Mouse (Mus musculus): Measurements from ENCODE around the gene Trp53bp1. TPM values are rescaled to one million over a fixed set of nuclear protein-coding genes. Genes with fewer than 3 reads are reported as not detected.

Gene Trp53bp1
- polyA plus RNA-seq, 1 experiment, result 61.5 TPM

GRCm38 (mm10) chr2:121268446-121268845, 2.8 kb downstream of the Trp53bp1 start:
- Histone ChIP-seq H3K27ac (ENCODE audit: insufficient read depth, low read length) (no peak overlapping the region), H3K4me3 (ENCODE audit: insufficient read depth, low read length) (no peak overlapping the region), H3K4me1 (ENCODE audit: control insufficient read depth, insufficient read depth, low read length) (peaks cover 6% of the 10 kb centered on the region)
- no peak for TF ChIP-seq CTCF (IDR thresholded peaks at IDR 0.05; ENCODE audit: borderline replicate concordance, insufficient read depth, low read length)
- no peak for TF ChIP-seq POLR2A (IDR thresholded peaks at IDR 0.05; ENCODE audit: low read depth, low read length)

- no peak overlapping the region for H3K4me3 ChIP-seq (ENCODE audit: insufficient read depth, low read length)
- H3K4me1 ChIP-seq (ENCODE audit: control insufficient read depth, insufficient read depth, low read length), result no peaks in the 10 kb centered on the region
- no peak overlapping the region for H3K27ac ChIP-seq (ENCODE audit: insufficient read depth, low read length)
- TF ChIP-seq CTCF (IDR thresholded peaks at IDR 0.05; ENCODE audit: borderline replicate concordance, insufficient read depth, low read length), result no peak
- TF ChIP-seq POLR2A (IDR thresholded peaks at IDR 0.05; ENCODE audit: low read depth, low read length), result no peak
Measured at GRCm38 (mm10) chr2:121249758-121250157, 21.4 kb downstream of the Trp53bp1 start.

GRCm38 (mm10) chr2:121244099-121244498, 27.1 kb downstream of the Trp53bp1 start:
- H3K4me3 ChIP-seq (ENCODE audit: insufficient read depth, low read length), result no peak overlapping the region
- H3K4me1 ChIP-seq (ENCODE audit: control insufficient read depth, insufficient read depth, low read length), result no peaks in the 10 kb centered on the region
- H3K27ac ChIP-seq (ENCODE audit: insufficient read depth, low read length), result no peak overlapping the region
- no peak for TF ChIP-seq POLR2A (IDR thresholded peaks at IDR 0.05; ENCODE audit: low read depth, low read length)
- no peak for TF ChIP-seq CTCF (IDR thresholded peaks at IDR 0.05; ENCODE audit: borderline replicate concordance, insufficient read depth, low read length)

GRCm38 (mm10) chr2:121239426-121239825, 31.8 kb downstream of the Trp53bp1 start:
- H3K27ac ChIP-seq (ENCODE audit: insufficient read depth, low read length), result no peak overlapping the region
- no peaks in the 10 kb centered on the region for H3K4me1 ChIP-seq (ENCODE audit: control insufficient read depth, insufficient read depth, low read length)
- TF ChIP-seq POLR2A (IDR thresholded peaks at IDR 0.05; ENCODE audit: low read depth, low read length) (no peak), CTCF (IDR thresholded peaks at IDR 0.05; ENCODE audit: borderline replicate concordance, insufficient read depth, low read length) (no peak)
- no peak overlapping the region for H3K4me3 ChIP-seq (ENCODE audit: insufficient read depth, low read length)

GRCm38 (mm10) chr2:121235460-121236072, 35.6 kb downstream of the Trp53bp1 start:
- Histone ChIP-seq H3K27ac (ENCODE audit: insufficient read depth, low read length) (no peak overlapping the region), H3K4me3 (ENCODE audit: insufficient read depth, low read length) (no peak overlapping the region), H3K4me1 (ENCODE audit: control insufficient read depth, insufficient read depth, low read length) (no peaks in the 10 kb centered on the region)
- no peak for TF ChIP-seq CTCF (IDR thresholded peaks at IDR 0.05; ENCODE audit: borderline replicate concordance, insufficient read depth, low read length)
- no peak for TF ChIP-seq POLR2A (IDR thresholded peaks at IDR 0.05; ENCODE audit: low read depth, low read length)

GRCm38 (mm10) chr2:121228135-121228534, 43.1 kb downstream of the Trp53bp1 start:
- no peaks in the 10 kb centered on the region; the same call in 1 of the 2 replicates for H3K4me1 ChIP-seq (ENCODE audit: control insufficient read depth, insufficient read depth, low read length)
- no peak overlapping the region for H3K4me3 ChIP-seq (ENCODE audit: insufficient read depth, low read length)
- TF ChIP-seq CTCF (IDR thresholded peaks at IDR 0.05; ENCODE audit: borderline replicate concordance, insufficient read depth, low read length) (no peak), POLR2A (IDR thresholded peaks at IDR 0.05; ENCODE audit: low read depth, low read length) (no peak)
- no peak overlapping the region for H3K27ac ChIP-seq (ENCODE audit: insufficient read depth, low read length)

- no peak overlapping the region for H3K27ac ChIP-seq (ENCODE audit: insufficient read depth, low read length)
- H3K4me3 ChIP-seq (ENCODE audit: insufficient read depth, low read length), result no peak overlapping the region
- TF ChIP-seq POLR2A (IDR thresholded peaks at IDR 0.05; ENCODE audit: low read depth, low read length), result no peak
- no peak for TF ChIP-seq CTCF (IDR thresholded peaks at IDR 0.05; ENCODE audit: borderline replicate concordance, insufficient read depth, low read length)
- no peaks in the 10 kb centered on the region; the same call in 1 of the 2 replicates for H3K4me1 ChIP-seq (ENCODE audit: control insufficient read depth, insufficient read depth, low read length)
Measured at GRCm38 (mm10) chr2:121223010-121223409, 48.2 kb downstream of the Trp53bp1 start.

- TF ChIP-seq POLR2A (IDR thresholded peaks at IDR 0.05; ENCODE audit: low read depth, low read length) (no peak), CTCF (IDR thresholded peaks at IDR 0.05; ENCODE audit: borderline replicate concordance, insufficient read depth, low read length) (no peak)
- H3K27ac ChIP-seq (ENCODE audit: insufficient read depth, low read length), result no peak overlapping the region
- H3K4me1 ChIP-seq (ENCODE audit: control insufficient read depth, insufficient read depth, low read length), result no peaks in the 10 kb centered on the region; the same call in 1 of the 2 replicates
- no peak overlapping the region for H3K4me3 ChIP-seq (ENCODE audit: insufficient read depth, low read length)
Measured at GRCm38 (mm10) chr2:121219994-121220393, 51.2 kb downstream of the Trp53bp1 start.

- Histone ChIP-seq H3K4me1 (ENCODE audit: control insufficient read depth, insufficient read depth, low read length) (no peaks in the 10 kb centered on the region; the same call in 1 of the 2 replicates), H3K4me3 (ENCODE audit: insufficient read depth, low read length) (no peak overlapping the region), H3K27ac (ENCODE audit: insufficient read depth, low read length) (no peak overlapping the region)
- TF ChIP-seq CTCF (IDR thresholded peaks at IDR 0.05; ENCODE audit: borderline replicate concordance, insufficient read depth, low read length) (no peak), POLR2A (IDR thresholded peaks at IDR 0.05; ENCODE audit: low read depth, low read length) (no peak)
Measured at GRCm38 (mm10) chr2:121219177-121219576, 52.0 kb downstream of the Trp53bp1 start.

- H3K4me1 ChIP-seq (ENCODE audit: control insufficient read depth, insufficient read depth, low read length), result no peaks in the 10 kb centered on the region
- TF ChIP-seq CTCF (IDR thresholded peaks at IDR 0.05; ENCODE audit: borderline replicate concordance, insufficient read depth, low read length) (no peak), POLR2A (IDR thresholded peaks at IDR 0.05; ENCODE audit: low read depth, low read length) (no peak)
- H3K27ac ChIP-seq (ENCODE audit: insufficient read depth, low read length), result no peak overlapping the region
- H3K4me3 ChIP-seq (ENCODE audit: insufficient read depth, low read length), result no peak overlapping the region
Measured at GRCm38 (mm10) chr2:121214491-121214890, 56.7 kb downstream of the Trp53bp1 start.
